Mouse (Mus musculus) liver, adult 2 months (tissue): ENCODE measurements around the gene Gm10142.

ENCODE experiments used
- CTCF ChIP-seq: fragments of 200-500 bp; IDR thresholded peaks from 2 replicates; pipeline ENCODE4 v1.5.1; 2011; ENCODE audit warnings: low read depth, low read length, control low read depth
- POLR2A ChIP-seq: fragments of 200-500 bp; IDR thresholded peaks from 2 replicates; pipeline ENCODE4 v1.6.1; 2011; ENCODE audit warnings: low read length, control low read depth; ENCODE audit not compliant: insufficient read depth; ENCODE audit errors: extremely low read depth

GRCm38 (mm10) chr10:77671519-77671918 is 44.1 kb upstream of the Gm10142 start:
- TF ChIP-seq CTCF: no peak
- no peak for TF ChIP-seq POLR2A
